Mouse (Mus musculus) cerebellum, postnatal 4 days (tissue): ENCODE measurements at regions not wholly inside any gene's neighbourhood (a gene's known extent, or its start where the extent isn't known, plus 50 kb on each side); places are given as distances from the start of the nearest gene placed in this dataset.

ENCODE experiments used
- DNase-seq, 2 experiments: peaks; one replicate each; pipeline ENCODE4 v3.0.0; 2022; ENCODE audit warnings: low spot score in 2 of 2, mixed read lengths in 1 of 2

DNA sequence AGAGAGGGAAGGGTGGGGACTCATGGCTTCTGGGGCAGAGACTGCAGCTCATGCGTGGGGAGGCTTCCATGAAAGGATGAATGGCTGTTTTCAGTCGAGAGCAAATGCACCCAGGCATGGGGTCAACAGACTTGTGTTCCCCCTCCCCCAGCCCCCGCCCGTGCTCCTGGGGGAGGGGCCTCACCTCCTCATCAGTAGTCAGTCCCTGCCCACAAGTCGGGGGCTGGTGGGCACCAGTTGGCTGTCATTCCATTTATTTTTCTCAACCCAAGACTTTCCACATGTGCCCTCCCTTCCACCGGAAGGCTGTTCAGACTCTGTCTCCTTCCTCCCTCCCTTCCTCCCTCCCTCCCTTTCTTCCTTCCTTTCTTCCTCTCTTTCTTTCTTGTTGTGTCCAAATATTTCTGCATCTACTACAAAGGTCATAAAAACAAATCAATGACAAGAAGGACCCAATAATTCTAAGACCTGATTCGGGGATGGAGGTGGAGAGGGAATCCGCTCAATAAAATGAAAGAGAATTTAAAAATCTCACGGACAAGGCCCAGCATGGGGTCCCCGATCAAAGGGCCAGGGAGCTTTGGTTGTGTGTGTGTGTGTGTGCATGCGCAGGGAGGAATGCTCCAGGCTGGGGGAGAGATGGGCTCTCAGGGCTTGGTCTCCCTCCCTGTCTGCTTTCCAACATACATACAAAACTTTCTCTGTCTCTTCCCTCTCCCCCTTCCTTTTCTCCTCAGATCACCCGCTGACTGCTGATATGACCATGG lies 57.7 kb downstream of the Rpl14 start:
- DNase-seq, result no peak

DNA sequence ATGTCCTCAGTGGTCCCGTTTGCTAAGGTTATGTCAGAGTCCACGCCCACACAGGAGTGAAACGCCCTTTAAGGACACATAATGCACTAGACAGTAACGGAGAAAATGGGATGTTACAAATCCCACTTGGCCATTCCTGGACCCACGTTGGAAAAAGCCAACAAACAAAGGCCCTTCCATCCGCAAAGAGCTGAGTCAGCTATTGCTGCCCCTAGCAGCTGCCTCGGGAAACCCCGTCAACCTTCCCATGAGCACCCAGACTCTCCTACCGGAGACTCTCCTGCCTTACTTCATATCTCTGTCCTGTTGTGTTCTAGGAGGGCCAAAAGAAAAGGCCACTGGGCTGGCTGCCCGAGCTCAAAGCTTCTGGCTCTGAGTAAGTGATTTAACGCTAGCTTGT lies 58.4 kb downstream of the Rpl14 start:
- no peak for DNase-seq

GRCm38 (mm10) chr9:120632821-120633220 lies 61.6 kb downstream of the Rpl14 start:
- DNase-seq, result no peak

GRCm38 (mm10) chr9:120642656-120643055 lies 71.4 kb downstream of the Rpl14 start:
- DNase-seq, result no peak

- no peak for DNase-seq
Measured at GRCm38 (mm10) chr9:120643371-120643770, 72.1 kb downstream of the Rpl14 start.

DNA sequence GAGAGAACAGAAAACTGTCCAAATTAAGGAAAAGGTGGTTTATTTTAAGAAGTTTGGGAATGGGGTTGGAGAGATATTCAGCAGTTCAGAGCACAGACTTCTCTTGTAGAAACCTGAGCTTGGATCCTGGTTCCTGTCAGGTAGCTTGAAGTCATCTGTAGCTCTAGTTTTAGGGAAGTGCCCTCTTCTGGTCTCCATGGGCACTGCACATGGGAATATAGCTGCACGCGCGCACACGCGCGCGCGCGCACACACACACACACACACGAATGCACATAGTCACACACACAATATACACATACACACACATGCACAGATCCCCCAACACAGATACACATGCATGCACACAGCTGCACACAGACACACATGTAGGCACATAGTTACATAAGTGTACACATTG lies 74.5 kb downstream of the Rpl14 start:
- DNase-seq, result no peak

DNA sequence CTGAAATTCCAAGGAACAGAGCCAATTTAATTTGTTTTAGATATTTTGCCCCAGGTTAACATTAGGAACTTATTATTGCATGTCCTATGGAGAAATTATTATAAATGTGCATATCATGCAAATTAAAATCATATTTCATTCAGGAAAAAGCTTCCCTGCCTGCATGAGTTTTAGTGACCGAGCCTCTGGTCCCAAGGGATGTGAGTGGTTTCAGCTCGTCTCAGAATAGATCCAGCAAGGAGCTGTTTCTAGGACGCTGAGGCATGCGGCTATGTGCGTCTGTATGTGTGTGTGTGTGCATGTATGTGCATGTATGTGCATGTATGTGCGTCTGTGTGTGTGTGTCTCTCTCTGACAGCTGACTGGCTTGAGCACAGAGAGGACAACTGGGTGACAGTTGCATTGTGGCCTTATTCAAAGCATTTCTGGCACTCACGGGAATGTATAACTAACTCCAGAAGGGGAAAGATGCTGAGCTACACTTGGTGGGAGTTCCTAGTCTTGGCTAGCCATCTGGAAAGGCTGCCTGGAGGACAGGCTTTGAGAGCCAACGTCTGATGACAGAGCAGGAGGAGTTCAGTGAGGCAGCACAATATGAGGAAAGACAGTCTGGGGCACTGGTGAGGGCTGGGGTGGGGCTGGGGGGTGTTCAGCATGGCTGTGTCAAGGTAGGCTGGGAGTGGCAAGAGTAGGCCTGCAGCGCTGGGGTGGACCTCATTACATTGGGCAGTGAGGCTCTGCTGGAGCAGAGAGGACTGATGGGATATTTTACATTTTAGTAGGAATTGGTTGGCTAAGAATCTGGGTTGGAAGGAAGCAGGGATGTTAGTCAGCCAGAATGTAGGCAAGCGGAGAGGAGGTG lies 75.8 kb downstream of the Rpl14 start:
- DNase-seq, result peak in 1 of 2 experiments; percentile 15

GRCm38 (mm10) chr9:120647668-120647955 lies 76.4 kb downstream of the Rpl14 start:
- peak in 1 of 2 experiments; percentile 25 for DNase-seq

GRCm38 (mm10) chr9:120652733-120653132 lies 81.5 kb downstream of the Rpl14 start:
- no peak for DNase-seq

DNA sequence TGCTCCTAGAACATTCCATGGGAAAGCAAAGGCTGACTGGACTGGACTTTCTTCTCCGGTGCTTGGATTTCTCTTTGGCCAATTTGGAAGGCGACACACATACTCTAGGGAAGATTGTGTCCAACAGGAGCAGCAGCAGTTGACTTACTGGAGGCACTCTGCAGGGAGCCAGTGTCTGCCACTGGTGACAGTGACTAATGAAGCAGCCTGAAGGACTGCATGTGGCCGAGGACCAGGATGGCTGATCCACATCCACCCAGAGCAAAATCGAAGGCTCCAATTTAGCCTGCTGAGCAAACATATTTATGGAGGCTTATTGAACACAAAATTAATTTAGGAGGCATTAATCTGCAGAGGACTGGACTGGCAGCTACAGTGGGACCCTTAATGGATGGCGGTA lies 81.9 kb downstream of the Rpl14 start:
- no peak for DNase-seq

DNA sequence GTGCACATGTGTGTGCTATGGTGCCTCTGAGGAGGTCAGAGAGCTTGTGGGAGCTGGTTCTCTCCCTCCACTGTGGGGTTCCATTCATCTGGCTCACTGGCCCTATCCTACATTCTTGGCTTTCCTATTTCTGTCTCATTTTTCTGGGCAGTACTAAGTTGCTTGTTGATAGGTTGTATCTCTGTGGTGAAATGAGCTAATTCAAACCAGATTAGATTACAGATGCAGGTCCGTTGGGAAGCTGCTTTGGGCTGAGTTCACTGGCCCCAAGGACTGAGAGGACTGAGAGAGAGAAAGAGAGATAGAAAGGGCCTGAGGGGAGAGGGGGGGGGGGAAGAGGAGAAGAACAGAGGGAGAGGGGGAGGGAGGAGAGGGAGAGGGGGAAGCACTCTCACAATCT lies 83.5 kb downstream of the Rpl14 start:
- DNase-seq, result no peak

DNA sequence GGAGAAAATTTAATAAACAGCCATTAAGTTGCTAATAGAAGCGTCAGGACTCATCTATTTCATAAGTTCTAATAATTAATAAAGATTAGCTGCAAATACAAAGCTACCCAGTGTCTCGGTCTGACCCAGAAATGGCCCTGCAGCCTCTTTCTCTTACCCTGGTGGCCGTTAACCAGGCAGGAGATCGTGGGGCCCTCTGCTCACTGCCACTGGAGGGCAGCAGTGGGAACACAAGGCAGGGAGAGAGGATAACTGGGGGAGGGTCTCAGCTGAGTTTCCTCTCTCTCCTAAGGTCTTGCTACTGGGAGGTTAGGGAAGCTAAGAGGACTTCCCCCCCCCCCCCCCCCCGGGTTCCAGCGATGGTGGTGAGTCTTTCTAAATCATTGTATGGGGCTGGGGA lies 85.7 kb downstream of the Rpl14 start:
- peak in 1 of 2 experiments; percentile 41 for DNase-seq

DNA sequence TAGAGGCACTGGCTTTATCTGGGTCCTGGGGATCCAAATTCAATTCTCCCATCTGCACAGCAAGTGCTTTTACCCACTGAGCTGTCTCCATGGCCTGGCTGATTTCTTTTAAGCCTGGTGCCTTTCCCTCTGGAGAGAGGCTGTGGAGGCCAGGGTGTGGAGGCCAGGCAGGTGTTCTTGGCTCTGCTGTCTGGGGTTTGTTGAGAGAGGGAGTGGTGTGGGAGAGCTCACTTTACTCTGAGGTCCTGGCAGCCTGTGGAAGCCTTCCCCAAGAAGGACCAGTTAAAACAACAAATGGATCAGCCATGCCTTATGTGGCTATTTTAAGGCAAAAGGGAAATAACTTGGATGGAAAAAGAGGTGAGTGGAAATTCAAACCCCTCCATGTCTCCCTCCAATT lies 86.5 kb downstream of the Rpl14 start:
- DNase-seq, result no peak

- DNase-seq, result no peak
Measured at GRCm38 (mm10) chr9:120658576-120658975, 87.3 kb downstream of the Rpl14 start.

GRCm38 (mm10) chr9:120661226-120661625 lies 90.0 kb downstream of the Rpl14 start:
- DNase-seq, result no peak

DNA sequence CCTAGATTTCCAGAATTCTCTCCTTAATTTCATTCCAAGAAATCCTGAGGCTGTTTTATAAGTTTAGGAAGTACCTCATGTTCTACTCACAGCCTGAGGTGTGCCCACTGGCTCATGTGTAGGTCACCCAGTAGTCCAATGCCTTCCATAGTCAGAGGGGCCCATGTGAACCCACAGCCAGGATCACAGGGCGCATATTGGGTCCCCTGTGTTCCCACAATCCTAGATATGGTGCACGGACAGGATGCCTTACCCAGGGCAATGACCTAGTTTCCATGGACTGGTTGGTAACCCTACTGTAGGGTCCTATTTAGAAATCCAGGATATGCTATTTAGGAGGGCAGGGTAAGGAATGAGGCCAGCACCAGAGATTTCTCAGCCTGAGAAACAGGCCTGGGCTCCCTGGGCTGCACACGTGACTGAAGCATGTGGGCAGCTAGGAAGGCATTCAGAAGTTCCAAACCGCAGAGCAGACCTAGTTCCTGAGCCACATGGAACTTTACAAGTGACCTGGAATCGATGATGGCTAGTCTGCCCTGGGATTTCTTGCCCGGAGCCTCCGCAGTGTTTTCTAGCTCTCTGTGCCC lies 90.5 kb downstream of the Rpl14 start:
- DNase-seq, result no peak

GRCm38 (mm10) chr9:120663181-120663580 lies 91.9 kb downstream of the Rpl14 start:
- no peak for DNase-seq

- no peak for DNase-seq
Measured at GRCm38 (mm10) chr9:120664086-120664485, 92.8 kb downstream of the Rpl14 start.

DNA sequence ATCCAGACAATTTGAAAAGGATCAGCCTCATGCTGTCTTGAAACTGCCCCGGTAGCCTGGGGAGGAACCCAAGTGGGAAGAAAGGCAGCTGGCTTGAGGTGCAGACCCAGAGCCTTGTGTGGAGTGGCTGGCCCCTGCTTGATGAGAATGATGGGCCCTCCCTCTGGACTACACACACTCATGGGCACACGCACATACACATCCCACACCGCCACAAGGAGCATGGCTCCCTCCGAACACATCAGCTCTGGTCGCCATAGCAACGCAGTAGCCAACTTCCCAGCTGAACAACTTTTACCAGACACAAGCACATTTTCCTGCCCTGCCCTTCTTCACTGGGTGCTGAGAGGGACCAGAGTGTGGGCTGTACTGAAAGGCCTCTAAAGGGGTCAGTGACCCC lies 101.2 kb downstream of the Rpl14 start:
- DNase-seq, result no peak

DNA sequence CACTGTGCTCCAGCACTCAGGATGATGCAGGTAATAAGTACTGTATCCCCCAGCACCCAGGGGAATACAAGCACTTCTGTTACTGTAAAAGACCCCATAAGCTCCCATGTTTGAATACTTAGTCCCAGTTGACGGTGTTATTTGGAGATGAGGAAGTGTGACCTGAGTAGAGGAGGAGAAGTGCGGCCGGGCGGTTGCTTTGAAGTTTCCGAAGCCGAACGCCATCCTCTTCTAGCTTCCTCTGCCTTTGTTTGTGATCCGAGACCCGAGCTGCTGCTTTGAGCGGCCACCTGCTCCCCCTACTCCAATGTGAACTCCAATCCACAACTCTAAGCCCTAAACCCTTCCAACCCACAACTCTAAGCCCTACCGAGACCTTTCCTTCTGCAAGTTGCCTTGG lies 103.6 kb downstream of the Rpl14 start:
- no peak for DNase-seq

DNA sequence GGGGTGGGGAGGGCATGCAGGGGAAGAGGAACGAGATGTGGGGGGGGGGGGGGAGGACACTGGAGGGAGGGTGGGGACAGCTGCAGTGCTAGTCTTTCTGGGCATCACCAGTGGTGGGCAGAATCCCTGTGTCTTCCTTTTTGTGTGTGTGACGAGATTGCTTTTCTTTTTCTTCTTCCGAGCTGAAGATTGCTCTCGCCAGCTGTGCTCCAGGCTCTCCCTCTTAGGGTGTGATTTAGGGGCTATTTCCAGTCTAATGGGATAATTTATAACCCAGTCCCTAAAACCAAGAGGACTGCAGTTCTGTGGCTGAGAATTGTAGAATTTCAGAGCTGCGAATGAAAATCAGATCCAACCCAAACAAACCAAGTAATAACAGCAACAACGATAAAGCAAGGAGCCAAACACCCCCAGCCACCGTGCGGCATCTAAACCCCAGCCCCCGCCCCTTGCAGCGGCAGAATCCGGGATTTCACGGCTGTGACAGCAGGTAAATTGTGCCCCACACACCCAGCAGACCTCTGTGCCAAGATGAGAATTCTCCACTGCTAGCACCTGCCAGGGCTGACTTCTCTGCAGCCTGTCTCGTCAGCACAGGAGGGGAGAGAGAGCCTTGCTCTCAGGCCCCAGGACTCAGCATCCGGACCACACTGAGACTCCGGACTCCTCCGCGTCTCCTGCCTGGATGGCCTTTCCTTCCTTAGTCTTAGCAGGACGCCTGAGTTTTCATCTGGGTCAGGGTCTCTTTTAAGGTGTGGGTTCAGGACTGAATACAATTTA lies 104.3 kb downstream of the Rpl14 start:
- DNase-seq, result no peak

DNA sequence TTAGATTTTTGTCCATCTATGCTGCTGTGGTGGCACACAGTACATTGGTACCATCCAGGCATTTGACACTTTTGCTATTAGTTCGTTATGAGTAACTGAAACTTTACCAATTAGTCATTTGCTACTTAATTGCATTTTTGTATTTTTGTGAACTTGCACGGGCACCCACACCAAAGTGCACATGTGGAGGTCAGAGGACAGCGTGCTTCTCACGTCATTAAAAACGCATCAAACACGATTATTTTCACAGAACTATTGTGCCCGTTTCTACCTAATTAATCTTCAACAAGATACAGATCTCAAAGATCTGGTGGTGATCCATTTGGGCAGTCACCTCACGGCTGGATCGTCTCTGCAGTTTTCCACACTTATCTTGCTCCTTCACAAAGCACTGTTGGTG lies 105.1 kb downstream of the Rpl14 start:
- DNase-seq, result no peak
